Mouse (Mus musculus) myocyte (in vitro differentiated cells): ENCODE measurements around the gene Ociad2.

Source experiments
- MAX ChIP-seq: IDR thresholded peaks from one replicate; pipeline ENCODE4 v1.6.1; 2011; ENCODE audit warnings: low read depth, mild to moderate bottlenecking, control low read depth
- POLR2A ChIP-seq: IDR thresholded peaks from one replicate; pipeline ENCODE4 v1.6.1; 2011; ENCODE audit warnings: low read depth, mild to moderate bottlenecking, control low read depth, moderate library complexity; ENCODE audit not compliant: insufficient read length
- POLR2AphosphoS2 ChIP-seq: IDR thresholded peaks from one replicate; pipeline ENCODE4 v1.6.1; 2011; ENCODE audit warnings: low read depth, control low read depth; ENCODE audit not compliant: insufficient read length

GRCm38 (mm10) chr5:73369731-73370130 is 28.9 kb upstream of the Ociad2 start:
- TF ChIP-seq MAX, result no peak
- no peak for TF ChIP-seq POLR2A
- TF ChIP-seq POLR2AphosphoS2, result no peak
